Mouse (Mus musculus): ENCODE data around the gene Ptn. TPM values are rescaled to one million over a fixed set of nuclear protein-coding genes. Genes with fewer than 3 reads are reported as not detected.
A peak's percentile ranks its signal among the peaks of the same experiment; 100 is the strongest.

Ptn gene
- 293 and 358 TPM in 2 replicates for polyA plus RNA-seq (2014; fragmentation: Nextera tagmentation; extraction: Ambion mirVana)

GRCm38 (mm10) chr6:36809747-36810285 is at the start of gene Ptn:
Gene Ptn, minus strand, starts transcription at chr6:36810220.
- Histone ChIP-seq H3K36me3 (ENCODE audit: control insufficient read depth, insufficient read depth, low read length) (peaks cover 12% of the 10 kb centered on the region; the same call in 1 of the 2 replicates), H3K4me1 (ENCODE audit: control insufficient read depth, insufficient read depth, low read length) (0 out of 2 replicates have a peak, but pooled peaks cover 12% of the 10 kb centered on the region), H3K4me3 (ENCODE audit: low read length) (peak within 1 kb of the TSS; percentile 63), H3K9ac (ENCODE audit: low read depth, low read length) (peak within 1 kb of the TSS; percentile 75), H3K27me3 (ENCODE audit: control insufficient read depth, insufficient read depth, low read length) (no peaks in the 10 kb centered on the region), H3K9me3 (ENCODE audit: control insufficient read depth, low read length) (no peaks in the 10 kb centered on the region), H3K4me2 (replicated peaks; ENCODE audit: low read depth, low read length) (peak within 1 kb of the TSS; percentile 56), H3K27ac (ENCODE audit: low read depth, low read length) (peak within 1 kb of the TSS; percentile 82)
- WGBS, result under 1% methylated on average over 15 of the region's 15 CpGs
- peak; percentile 85 for ATAC-seq (ENCODE audit: low FRiP score, low TSS enrichment)

- Histone ChIP-seq H3K4me1 (ENCODE audit: control insufficient read depth, insufficient read depth, low read length) (no peaks in the 10 kb centered on the region), H3K4me2 (replicated peaks; ENCODE audit: low read depth, low read length) (no peak overlapping the region), H3K27ac (ENCODE audit: low read depth, low read length) (no peak overlapping the region), H3K9ac (ENCODE audit: low read depth, low read length) (no peak overlapping the region), H3K27me3 (ENCODE audit: control insufficient read depth, insufficient read depth, low read length) (no peaks in the 10 kb centered on the region), H3K4me3 (ENCODE audit: low read length) (no peak overlapping the region), H3K36me3 (ENCODE audit: control insufficient read depth, insufficient read depth, low read length) (no peaks in the 10 kb centered on the region), H3K9me3 (ENCODE audit: control insufficient read depth, low read length) (no peaks in the 10 kb centered on the region)
- ATAC-seq (ENCODE audit: low FRiP score, low TSS enrichment), result no peak
- WGBS, result 78% methylated on average over 3 of the region's 3 CpGs
These were observed 48.4 kb upstream of the Ptn start for GRCm38 (mm10) chr6:36858258-36859041.

GRCm38 (mm10) chr6:36857627-36858257 is 47.7 kb upstream of the Ptn start:
- Histone ChIP-seq H3K4me1 (ENCODE audit: control insufficient read depth, insufficient read depth, low read length) (no peaks in the 10 kb centered on the region), H3K9me3 (ENCODE audit: control insufficient read depth, low read length) (no peaks in the 10 kb centered on the region), H3K4me3 (ENCODE audit: low read length) (no peak overlapping the region), H3K27ac (ENCODE audit: low read depth, low read length) (no peak overlapping the region), H3K36me3 (ENCODE audit: control insufficient read depth, insufficient read depth, low read length) (no peaks in the 10 kb centered on the region), H3K27me3 (ENCODE audit: control insufficient read depth, insufficient read depth, low read length) (no peaks in the 10 kb centered on the region), H3K4me2 (replicated peaks; ENCODE audit: low read depth, low read length) (no peak overlapping the region), H3K9ac (ENCODE audit: low read depth, low read length) (no peak overlapping the region)
- WGBS, result 62% methylated on average over 6 of the region's 6 CpGs
- ATAC-seq (ENCODE audit: low FRiP score, low TSS enrichment), result no peak

- Histone ChIP-seq H3K27ac (ENCODE audit: low read depth, low read length) (no peak overlapping the region), H3K27me3 (ENCODE audit: control insufficient read depth, insufficient read depth, low read length) (no peaks in the 10 kb centered on the region), H3K36me3 (ENCODE audit: control insufficient read depth, insufficient read depth, low read length) (no peaks in the 10 kb centered on the region), H3K4me1 (ENCODE audit: control insufficient read depth, insufficient read depth, low read length) (no peaks in the 10 kb centered on the region), H3K4me3 (ENCODE audit: low read length) (no peak overlapping the region), H3K4me2 (replicated peaks; ENCODE audit: low read depth, low read length) (no peak overlapping the region), H3K9ac (ENCODE audit: low read depth, low read length) (no peak overlapping the region), H3K9me3 (ENCODE audit: control insufficient read depth, low read length) (no peaks in the 10 kb centered on the region)
- ATAC-seq (ENCODE audit: low FRiP score, low TSS enrichment), result no peak; the same call in 1 of the 2 replicates
- 82% methylated on average over 7 of the region's 7 CpGs for WGBS
These were observed 40.6 kb upstream of the Ptn start for GRCm38 (mm10) chr6:36850422-36851129.

GRCm38 (mm10) chr6:36845288-36845687 is 35.3 kb upstream of the Ptn start:
- H3K4me3 ChIP-seq (ENCODE audit: low read length), result no peak overlapping the region
- H3K36me3 ChIP-seq (ENCODE audit: control insufficient read depth, insufficient read depth, low read length), result no peaks in the 10 kb centered on the region
- ATAC-seq (ENCODE audit: low FRiP score, low TSS enrichment), result no peak
- no peak overlapping the region for H3K9ac ChIP-seq (ENCODE audit: low read depth, low read length)
- H3K4me2 ChIP-seq (replicated peaks; ENCODE audit: low read depth, low read length), result no peak overlapping the region
- H3K9me3 ChIP-seq (ENCODE audit: control insufficient read depth, low read length), result no peaks in the 10 kb centered on the region
- H3K4me1 ChIP-seq (ENCODE audit: control insufficient read depth, insufficient read depth, low read length), result peaks cover 7% of the 10 kb centered on the region; the same call in 1 of the 2 replicates
- no peak overlapping the region for H3K27ac ChIP-seq (ENCODE audit: low read depth, low read length)
- WGBS, result 95% methylated on average over 1 of the region's 1 CpGs
- no peaks in the 10 kb centered on the region for H3K27me3 ChIP-seq (ENCODE audit: control insufficient read depth, insufficient read depth, low read length)

GRCm38 (mm10) chr6:36844258-36844657 is 34.2 kb upstream of the Ptn start:
- Histone ChIP-seq H3K4me2 (replicated peaks; ENCODE audit: low read depth, low read length) (no peak overlapping the region), H3K9me3 (ENCODE audit: control insufficient read depth, low read length) (no peaks in the 10 kb centered on the region), H3K9ac (ENCODE audit: low read depth, low read length) (no peak overlapping the region), H3K27ac (ENCODE audit: low read depth, low read length) (no peak overlapping the region), H3K36me3 (ENCODE audit: control insufficient read depth, insufficient read depth, low read length) (no peaks in the 10 kb centered on the region), H3K4me1 (ENCODE audit: control insufficient read depth, insufficient read depth, low read length) (peaks cover 7% of the 10 kb centered on the region; the same call in 1 of the 2 replicates), H3K27me3 (ENCODE audit: control insufficient read depth, insufficient read depth, low read length) (no peaks in the 10 kb centered on the region), H3K4me3 (ENCODE audit: low read length) (no peak overlapping the region)
- whole genome bisulfite sequencing, result 80% methylated on average over 6 of the region's 6 CpGs
- no peak for ATAC-seq (ENCODE audit: low FRiP score, low TSS enrichment)

GRCm38 (mm10) chr6:36843031-36843488 is 33.0 kb upstream of the Ptn start:
- no peak for ATAC-seq (ENCODE audit: low FRiP score, low TSS enrichment)
- no peak overlapping the region for H3K9ac ChIP-seq (ENCODE audit: low read depth, low read length)
- 42% methylated on average over 3 of the region's 3 CpGs for WGBS
- H3K27ac ChIP-seq (ENCODE audit: low read depth, low read length), result no peak overlapping the region
- no peak overlapping the region for H3K4me2 ChIP-seq (replicated peaks; ENCODE audit: low read depth, low read length)
- H3K9me3 ChIP-seq (ENCODE audit: control insufficient read depth, low read length), result no peaks in the 10 kb centered on the region
- no peak overlapping the region for H3K4me3 ChIP-seq (ENCODE audit: low read length)
- peaks cover 7% of the 10 kb centered on the region; the same call in 1 of the 2 replicates for H3K4me1 ChIP-seq (ENCODE audit: control insufficient read depth, insufficient read depth, low read length)
- H3K36me3 ChIP-seq (ENCODE audit: control insufficient read depth, insufficient read depth, low read length), result no peaks in the 10 kb centered on the region
- no peaks in the 10 kb centered on the region for H3K27me3 ChIP-seq (ENCODE audit: control insufficient read depth, insufficient read depth, low read length)

- WGBS, result 54% methylated on average over 5 of the region's 5 CpGs
- no peak overlapping the region for H3K27ac ChIP-seq (ENCODE audit: low read depth, low read length)
- H3K4me1 ChIP-seq (ENCODE audit: control insufficient read depth, insufficient read depth, low read length), result peaks cover 7% of the 10 kb centered on the region; the same call in 1 of the 2 replicates
- H3K9ac ChIP-seq (ENCODE audit: low read depth, low read length), result no peak overlapping the region
- no peak overlapping the region for H3K4me2 ChIP-seq (replicated peaks; ENCODE audit: low read depth, low read length)
- no peaks in the 10 kb centered on the region for H3K36me3 ChIP-seq (ENCODE audit: control insufficient read depth, insufficient read depth, low read length)
- H3K27me3 ChIP-seq (ENCODE audit: control insufficient read depth, insufficient read depth, low read length), result no peaks in the 10 kb centered on the region
- peak; percentile 28; the same call in 1 of the 2 replicates for ATAC-seq (ENCODE audit: low FRiP score, low TSS enrichment)
- H3K9me3 ChIP-seq (ENCODE audit: control insufficient read depth, low read length), result no peaks in the 10 kb centered on the region
- no peak overlapping the region for H3K4me3 ChIP-seq (ENCODE audit: low read length)
These were observed 32.3 kb upstream of the Ptn start for GRCm38 (mm10) chr6:36842101-36842922.

Data from kidney, embryonic 14.5 days (tissue).